Mouse (Mus musculus): ENCODE measurements around the gene Apoh. TPM values are rescaled to one million over a fixed set of nuclear protein-coding genes. Genes with fewer than 3 reads are reported as not detected.

Apoh gene
- total and polyA plus RNA-seq, 3 experiments: 0.95 TPM; not detected in 2

GRCm38 (mm10) chr11:108333583-108334379 is 9.4 kb upstream of the Apoh start:
- no peak for TF ChIP-seq USF2 (conservative IDR thresholded peaks at IDR 0.05; ENCODE audit: low read depth, low read length)
- no peak for TF ChIP-seq POLR2AphosphoS2 (IDR thresholded peaks at IDR 0.05; ENCODE audit: low read depth, low read length)
- no peak for TF ChIP-seq IRF4 (IDR thresholded peaks at IDR 0.05; ENCODE audit: low read depth, low read length)
- TF ChIP-seq TBP (conservative IDR thresholded peaks at IDR 0.05; ENCODE audit: low read depth, low read length): no peak
- no peak for TF ChIP-seq USF1 (IDR thresholded peaks at IDR 0.05; ENCODE audit: low read depth, low read length)
- TF ChIP-seq JUND (conservative IDR thresholded peaks at IDR 0.05; ENCODE audit: low read depth, low read length): no peak
- no peak for TF ChIP-seq SIN3A (IDR thresholded peaks at IDR 0.05; ENCODE audit: low read length)
- TF ChIP-seq CTCF (conservative IDR thresholded peaks at IDR 0.05 in 1 of 2, IDR thresholded peaks at IDR 0.05 in 1 of 2; ENCODE audit: low read depth in 2 of 2, low read length in 2 of 2): no peak
- no peak for TF ChIP-seq NELFE (IDR thresholded peaks at IDR 0.05; ENCODE audit: low read depth, low read length)
- no peak for TF ChIP-seq JUN (IDR thresholded peaks at IDR 0.05; ENCODE audit: insufficient read depth, low read depth, low read length)
- TF ChIP-seq BHLHE40 (IDR thresholded peaks at IDR 0.05; ENCODE audit: low read depth, low read length): no peak
- no peak for TF ChIP-seq EP300 (IDR thresholded peaks at IDR 0.05; ENCODE audit: low read length)
- no peak for TF ChIP-seq KAT2A (IDR thresholded peaks at IDR 0.05; ENCODE audit: insufficient replicate concordance, low read length)
- Histone ChIP-seq H3K4me3 (replicated peaks in 1 of 3; ENCODE audit: low read depth in 2 of 3, low read length in 2 of 3, poor library complexity in 1 of 3) (no peak overlapping the region), H3K9me3 (replicated peaks; ENCODE audit: low read length) (no peaks in the 10 kb centered on the region), H3K4me2 (ENCODE audit: insufficient read depth, low read depth, poor library complexity, severe bottlenecking) (no peak overlapping the region), H3K36me3 (replicated peaks in 1 of 2; ENCODE audit: control insufficient read depth in 1 of 2, insufficient read depth in 1 of 2, low read length in 1 of 2) (peaks cover 10 to 88% of the 10 kb centered on the region in 2 experiments), H3K27me3 (replicated peaks) (no peaks in the 10 kb centered on the region), H3K79me2 (replicated peaks; ENCODE audit: control insufficient read depth, extremely low read depth, insufficient read depth, poor library complexity, severe bottlenecking) (peaks cover 14% of the 10 kb centered on the region), H3K27ac (ENCODE audit: insufficient read depth, low read depth) (no peak overlapping the region), H3K9ac (ENCODE audit: insufficient read depth, low read depth) (no peak overlapping the region), H3K4me1 (ENCODE audit: control insufficient read depth in 1 of 2, insufficient read depth in 2 of 2) (peaks cover 13 to 82% of the 10 kb centered on the region in 2 experiments; a peak in 3 of 4 replicates)
- in situ Hi-C loops (cut with MboI; ENCODE audit: low pct_ligation_motif_present, low pct_unique_long_range_greater_than_20kb, low sequenced_read_pairs): no loop called here
- dilution Hi-C loops (cut with MboI; ENCODE audit: extremely low pct_ligation_motif_present, extremely low pct_unique_long_range_greater_than_20kb, low sequenced_read_pairs): no loop called here
- DNase-seq (ENCODE audit: extremely low read depth): no peak

DNA sequence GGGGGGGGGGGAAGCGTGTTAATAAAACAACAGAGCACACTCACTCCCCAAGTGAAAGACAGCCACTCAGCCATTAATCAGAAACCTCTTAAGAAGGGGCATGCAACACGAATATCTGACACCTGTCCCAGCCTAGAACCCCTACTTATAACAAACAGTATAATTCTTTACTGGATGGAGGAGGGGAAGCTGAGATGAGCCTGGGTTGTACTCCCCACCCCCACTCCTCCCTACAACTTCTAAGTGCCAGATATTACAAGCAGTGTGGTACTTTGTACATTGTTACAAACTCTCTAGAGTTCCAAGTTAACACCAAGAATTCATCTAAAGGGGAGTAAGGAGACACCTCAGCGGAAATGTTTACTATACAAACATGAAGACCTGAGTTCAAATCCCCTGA is 8.5 kb upstream of the Apoh start:
- peak; percentile 60 for TF ChIP-seq CHD2 (IDR thresholded peaks at IDR 0.05; ENCODE audit: low read length)
- no peak for TF ChIP-seq SIN3A (IDR thresholded peaks at IDR 0.05; ENCODE audit: low read length)
- dilution Hi-C loops (cut with MboI; ENCODE audit: extremely low pct_ligation_motif_present, extremely low pct_unique_long_range_greater_than_20kb, low sequenced_read_pairs): no loop called here

More for the DNA sequence above, 8.5 kb upstream of the Apoh start:
- peaks cover 13 to 90% of the 10 kb centered on the region in 2 experiments; a peak in 3 of 4 replicates for H3K4me1 ChIP-seq (ENCODE audit: control insufficient read depth in 1 of 2, insufficient read depth in 2 of 2)
- no peaks in the 10 kb centered on the region for H3K27me3 ChIP-seq (replicated peaks)
- peaks cover 6 to 87% of the 10 kb centered on the region in 2 experiments for H3K36me3 ChIP-seq (replicated peaks in 1 of 2; ENCODE audit: control insufficient read depth in 1 of 2, insufficient read depth in 1 of 2, low read length in 1 of 2)
- no peaks in the 10 kb centered on the region for H3K9me3 ChIP-seq (replicated peaks; ENCODE audit: low read length)
- in situ Hi-C loops (cut with MboI; ENCODE audit: low pct_ligation_motif_present, low pct_unique_long_range_greater_than_20kb, low sequenced_read_pairs): no loop called here
- no peak overlapping the region for H3K4me3 ChIP-seq (replicated peaks in 1 of 3; ENCODE audit: low read depth in 2 of 3, low read length in 2 of 3, poor library complexity in 1 of 3)
- no peak overlapping the region for H3K4me2 ChIP-seq (ENCODE audit: insufficient read depth, low read depth, poor library complexity, severe bottlenecking)
- no peak for DNase-seq (ENCODE audit: extremely low read depth)
- no peak overlapping the region for H3K27ac ChIP-seq (ENCODE audit: insufficient read depth, low read depth)
- H3K9ac ChIP-seq (ENCODE audit: insufficient read depth, low read depth): no peak overlapping the region
- H3K79me2 ChIP-seq (replicated peaks; ENCODE audit: control insufficient read depth, extremely low read depth, insufficient read depth, poor library complexity, severe bottlenecking): peaks cover 14% of the 10 kb centered on the region

All from CH12.LX (cell line).